Mouse (Mus musculus) inflammation-experienced regulatory T-cells, adult 6 months (primary cell): Measurements from ENCODE around the gene Tm4sf5. TPM values are rescaled to one million over a fixed set of nuclear protein-coding genes. Genes with fewer than 3 reads are reported as not detected.
A peak's percentile ranks its signal among the peaks of the same experiment; 100 is the strongest.
"Not testable (repeated sequence)": the region's sequence is repeated elsewhere in the genome, so short reads cannot be mapped to it uniquely, and the experiment has no call there.

Source experiments
- ATAC-seq: one replicate; pipeline ENCODE4 v1.8.0; 2017
- polyA plus RNA-seq, 3 experiments: library from polyadenylated mRNA; unstranded; fragments of 100-300 nt; shearing (Covaris generic); gene quantifications; one replicate each; pipeline ENCODE4 v1.2.1; 2017

Gene Tm4sf5
- polyA plus RNA-seq, 3 experiments from 2014 or later: 1.6 to 3.2 (median 2.3) TPM

DNA sequence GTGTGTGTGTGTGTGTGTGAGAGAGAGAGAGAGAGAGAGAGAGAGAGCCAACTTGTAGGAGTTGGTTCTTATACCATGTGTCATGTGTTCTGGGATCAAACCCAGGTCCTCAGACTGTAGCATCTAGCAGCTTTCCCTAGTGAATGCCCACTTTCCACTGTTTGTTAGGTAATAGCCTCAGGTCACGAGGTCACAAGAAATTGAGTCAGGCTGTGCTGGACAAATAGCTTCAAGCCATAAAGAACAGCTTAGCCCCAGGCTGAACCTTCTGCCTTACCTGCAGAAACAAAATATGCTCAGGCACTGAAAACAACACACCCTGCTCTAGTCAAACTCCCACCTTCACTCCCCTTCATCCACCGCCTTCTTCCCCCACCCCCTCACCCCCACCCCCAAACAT lies 6.2 kb downstream of the Tm4sf5 start:
- no peak for ATAC-seq

- no peak for ATAC-seq
These were observed 6.8 kb downstream of the Tm4sf5 start for GRCm38 (mm10) chr11:70511825-70512224.

- peak; percentile 37 for ATAC-seq
These were observed 7.8 kb downstream of the Tm4sf5 start for GRCm38 (mm10) chr11:70512709-70513342.

DNA sequence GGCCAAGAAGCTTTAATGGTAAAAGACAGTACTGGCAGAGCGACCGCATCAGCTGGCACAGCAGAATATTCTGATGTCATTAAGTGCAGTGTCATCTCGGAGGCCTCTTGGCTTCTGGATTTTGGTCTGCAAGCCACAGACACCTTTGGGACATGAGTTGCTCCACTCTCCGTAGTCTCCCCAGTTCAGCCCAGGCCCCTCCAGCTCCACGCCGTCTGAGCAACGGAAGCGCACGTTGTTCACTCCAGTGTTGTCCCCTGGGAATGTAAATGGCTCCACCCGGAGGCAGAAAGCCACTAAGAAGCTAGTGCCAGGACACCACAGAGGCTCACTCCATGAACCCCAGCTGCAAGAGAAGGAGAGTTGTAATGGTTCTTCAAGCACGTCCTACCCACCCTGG lies 8.5 kb downstream of the Tm4sf5 start:
- no peak for ATAC-seq

GRCm38 (mm10) chr11:70514288-70514687 lies 9.2 kb downstream of the Tm4sf5 start, which contains the start of gene Vmo1:
Gene Vmo1 (minus strand): TSS chr11:70514616.
- no peak for ATAC-seq

DNA sequence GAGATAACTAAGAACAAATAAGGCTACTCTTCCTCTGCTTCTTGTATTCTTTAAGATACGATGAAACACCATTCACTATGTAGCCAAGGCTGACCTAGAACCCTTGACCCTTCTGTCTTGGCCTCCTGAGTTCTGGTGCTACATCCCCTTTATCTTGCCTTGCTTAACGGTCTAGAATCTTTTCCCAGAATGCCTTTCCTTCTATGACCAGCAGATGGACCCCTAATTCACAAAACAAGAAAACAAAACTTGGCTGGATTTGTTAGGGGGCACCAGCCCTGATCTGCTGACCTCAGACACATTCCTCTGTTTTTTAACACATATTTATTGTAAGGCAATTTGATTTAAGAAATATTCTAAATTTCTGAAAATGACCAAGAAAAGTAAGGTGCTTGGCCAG lies 11.3 kb downstream of the Tm4sf5 start:
- ATAC-seq: no peak

DNA sequence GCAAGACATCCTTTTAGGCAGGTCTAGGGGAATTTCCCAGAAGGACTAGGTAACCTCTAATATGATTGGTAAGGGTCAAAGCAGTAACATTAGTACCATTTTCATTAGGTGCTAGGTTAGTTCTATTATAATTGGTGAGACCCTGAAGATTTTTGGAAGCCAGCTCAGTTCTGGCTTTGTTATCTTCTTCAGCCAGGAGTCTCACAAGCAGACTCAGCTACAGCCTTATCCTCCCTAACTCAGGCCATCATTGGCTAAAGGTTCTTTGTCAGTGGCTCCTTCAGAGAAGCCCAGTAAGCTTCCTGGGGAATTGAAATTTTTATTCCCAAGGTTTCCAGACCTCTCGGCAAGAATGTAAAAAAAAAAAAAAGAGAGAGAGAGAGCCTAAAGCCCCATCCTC lies 13.4 kb downstream of the Tm4sf5 start:
- no peak for ATAC-seq

DNA sequence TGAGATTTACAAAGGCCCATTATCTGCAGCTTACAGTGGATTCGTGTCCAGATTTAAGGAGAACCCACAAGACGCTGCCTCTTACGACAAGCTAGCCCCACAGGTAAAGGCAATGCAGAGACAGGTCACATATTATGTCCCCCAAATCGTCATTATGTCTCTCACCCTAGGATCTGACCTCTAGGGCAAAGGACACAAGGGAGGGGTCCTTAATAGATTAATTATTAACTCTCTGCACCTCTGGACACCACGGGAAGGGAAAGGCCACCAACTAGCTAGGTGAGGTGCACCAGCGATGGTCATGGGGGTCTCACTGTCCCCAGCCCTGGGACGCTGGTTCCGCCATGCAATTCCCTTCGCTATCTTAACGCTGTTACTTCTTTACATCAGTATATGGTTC lies 13.9 kb downstream of the Tm4sf5 start, which contains the start of gene Gltpd2:
Gltpd2 (plus strand) TSS at position 274 of the 400 bp plus-strand sequence.
- ATAC-seq: no peak

DNA sequence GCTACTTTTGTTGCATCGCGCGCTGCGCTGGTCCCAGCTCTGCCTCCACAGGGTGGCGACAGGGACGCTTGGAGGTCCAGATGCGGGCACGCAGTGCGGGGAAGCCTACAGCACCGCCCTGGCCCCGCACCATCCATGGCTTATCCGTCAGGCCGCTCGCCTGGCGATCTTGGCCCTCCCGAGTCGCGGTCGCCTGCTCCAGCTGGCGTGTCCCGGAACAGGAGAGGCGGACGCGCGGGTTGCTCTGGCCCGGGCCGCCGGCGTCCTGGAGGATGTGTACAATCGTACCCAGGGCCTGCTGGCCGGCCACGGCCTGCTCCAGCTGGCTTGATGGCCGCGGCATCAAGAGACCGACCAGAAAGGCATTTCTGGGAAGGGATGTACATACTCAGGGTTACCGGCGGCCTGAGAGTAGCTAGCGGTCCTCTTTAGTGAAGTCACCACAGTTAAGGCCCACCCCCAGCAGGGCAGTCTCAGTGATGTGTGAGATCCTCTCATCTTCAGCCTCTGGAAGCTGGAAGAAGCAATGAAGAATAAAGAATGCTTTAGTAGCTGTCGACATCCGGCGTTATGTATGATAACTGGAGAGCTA lies 15.2 kb downstream of the Tm4sf5 start:
- ATAC-seq: no peak

- not testable (repeated sequence) for ATAC-seq
These were observed 18.4 kb downstream of the Tm4sf5 start for GRCm38 (mm10) chr11:70523306-70523989.

DNA sequence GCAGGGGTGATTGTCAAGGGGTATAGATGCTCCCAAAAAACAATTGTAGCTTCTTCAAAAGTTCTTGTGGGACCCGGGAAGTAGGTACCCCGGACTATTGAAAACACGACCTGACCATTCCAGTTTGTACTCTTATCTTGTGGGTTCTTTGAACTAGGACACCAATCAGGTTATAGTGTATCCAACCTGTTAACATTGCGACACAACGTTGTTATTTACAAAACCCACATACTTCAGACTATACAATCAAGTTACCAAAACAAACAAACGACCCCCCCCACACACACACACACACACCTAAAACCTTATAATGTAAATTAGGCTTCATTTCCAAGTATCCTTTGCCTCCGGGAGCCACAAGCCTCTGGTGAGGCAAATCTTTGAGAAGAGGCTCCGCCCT lies 19.7 kb downstream of the Tm4sf5 start:
- ATAC-seq: peak; percentile 23

- ATAC-seq: peak; percentile 98
These were observed 20.2 kb downstream of the Tm4sf5 start, which contains the start of gene Psmb6 for GRCm38 (mm10) chr11:70525184-70525678. Gene Psmb6 (plus strand): TSS chr11:70525367.

GRCm38 (mm10) chr11:70525726-70526125 lies 20.7 kb downstream of the Tm4sf5 start:
- ATAC-seq: no peak

- ATAC-seq: no peak
These were observed 21.2 kb downstream of the Tm4sf5 start for GRCm38 (mm10) chr11:70526211-70526610.

DNA sequence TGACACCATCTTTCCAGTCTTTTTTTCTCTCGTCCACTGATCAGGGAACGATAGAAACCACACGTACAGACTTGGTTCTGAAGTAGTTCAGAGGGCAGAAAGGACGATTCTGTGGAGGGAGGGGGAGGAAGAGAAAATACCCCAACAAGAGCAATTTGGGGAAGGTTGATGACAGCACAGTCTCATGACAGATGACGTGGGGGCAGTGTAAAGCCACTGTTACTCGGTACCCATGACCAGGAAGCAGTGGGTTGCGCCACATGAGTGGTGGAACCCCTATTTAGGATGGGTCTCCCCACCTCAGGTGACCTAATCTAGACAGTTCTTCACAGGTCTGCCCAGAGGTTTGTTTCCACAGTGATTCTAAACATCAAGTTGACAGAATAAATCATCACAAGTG lies 23.6 kb downstream of the Tm4sf5 start:
- ATAC-seq: no peak

DNA sequence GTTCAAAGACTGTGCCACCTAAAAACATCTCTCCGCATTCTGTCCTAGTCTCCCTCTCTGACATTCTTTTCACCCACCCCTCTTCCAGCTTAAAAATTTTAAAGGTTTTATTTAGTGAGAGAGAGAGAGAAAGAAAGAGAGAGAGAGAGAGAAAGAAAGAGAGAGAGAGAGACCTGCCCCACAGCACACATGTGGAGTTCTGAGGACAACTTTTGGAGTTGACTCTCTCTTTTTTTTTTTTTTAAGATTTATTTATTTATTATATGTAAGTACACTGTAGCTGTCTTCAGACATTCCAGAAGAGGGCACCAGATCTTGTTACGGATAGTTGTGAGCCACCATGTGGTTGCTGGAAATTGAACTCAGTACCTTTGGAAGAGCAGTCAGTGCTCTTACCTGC lies 26.0 kb downstream of the Tm4sf5 start:
- not testable (repeated sequence) for ATAC-seq

DNA sequence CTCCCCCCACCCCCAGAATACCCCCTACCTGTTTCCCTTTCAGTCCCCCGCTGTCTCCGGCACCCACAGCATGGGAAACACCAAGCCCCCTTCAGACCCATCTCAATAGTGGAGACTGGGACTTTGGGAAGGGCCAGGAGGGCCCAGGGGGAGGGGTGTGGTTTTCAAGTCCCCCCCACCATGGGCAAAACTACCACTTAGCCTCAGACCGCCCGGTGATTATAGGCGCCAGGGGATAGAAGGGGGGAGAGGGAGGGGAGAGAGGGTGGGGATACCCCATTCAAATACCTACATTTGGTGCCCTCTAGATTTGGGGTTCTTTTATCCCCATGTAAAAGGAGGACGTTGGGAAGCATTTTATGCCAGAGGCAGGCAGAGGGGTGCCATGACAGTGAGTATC lies 27.8 kb downstream of the Tm4sf5 start, which contains the start of gene Gm40193:
Gm40193 (minus strand) TSS at position 101 of the 400 bp plus-strand sequence.
- ATAC-seq: no peak

DNA sequence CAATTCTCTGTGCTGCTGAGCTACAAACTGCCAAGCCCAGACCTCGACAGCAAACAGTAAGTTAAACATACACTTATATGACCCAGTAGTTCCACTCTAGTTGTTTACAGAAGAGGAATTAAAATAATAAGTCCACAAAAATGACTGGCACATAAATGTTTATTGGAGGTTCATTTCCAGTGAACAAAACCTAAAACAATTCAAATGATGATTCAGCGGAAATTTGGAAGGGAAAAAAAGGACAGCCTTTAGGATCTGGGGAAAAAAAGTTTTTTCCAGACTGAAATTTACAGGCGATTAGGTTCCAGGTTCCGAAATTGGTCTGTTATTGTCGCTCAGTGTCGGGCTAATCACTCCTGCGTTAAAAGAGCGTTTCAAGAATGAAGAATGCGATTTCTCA lies 34.4 kb downstream of the Tm4sf5 start:
- ATAC-seq: no peak

DNA sequence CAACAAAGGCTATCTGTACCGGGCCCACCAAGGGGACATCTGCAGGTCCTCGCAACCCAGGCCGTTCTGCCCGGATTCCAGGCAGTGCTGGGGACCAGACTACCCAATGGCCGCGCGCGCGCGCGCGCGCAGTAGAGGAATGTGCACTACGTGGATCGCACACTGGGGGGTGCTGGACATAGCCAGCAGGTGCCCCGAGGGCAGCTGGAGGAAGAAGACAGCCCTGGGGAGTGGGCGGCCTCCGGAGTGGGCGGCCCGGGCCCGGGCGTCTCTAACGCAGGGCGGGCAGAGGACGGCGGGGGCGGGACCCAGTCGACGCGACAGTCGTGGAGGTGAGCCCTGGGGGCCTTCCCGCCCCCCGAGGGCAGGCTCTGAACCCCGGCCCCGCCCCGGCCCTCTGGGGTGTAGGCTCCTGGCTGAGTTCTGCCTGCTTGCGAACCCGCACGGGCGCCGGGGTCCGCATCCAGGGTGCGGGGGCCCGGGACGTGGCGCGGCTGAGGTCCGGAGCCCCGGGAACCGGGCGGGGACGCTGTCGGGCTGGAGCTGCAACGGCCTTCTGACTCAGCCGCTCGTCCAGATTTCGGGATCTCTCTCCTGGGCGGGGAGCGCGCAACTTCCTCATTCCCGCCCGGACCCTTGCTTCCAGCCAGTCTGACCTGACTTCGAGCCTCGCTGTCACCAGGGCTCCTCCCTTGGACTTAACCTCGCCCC lies 35.0 kb downstream of the Tm4sf5 start, which contains the start of gene Pld2:
Pld2 (plus strand) TSS at position 188 of the 711 bp plus-strand sequence.
- peak; percentile 94 for ATAC-seq

GRCm38 (mm10) chr11:70540928-70541327 lies 35.9 kb downstream of the Tm4sf5 start:
- ATAC-seq: no peak

DNA sequence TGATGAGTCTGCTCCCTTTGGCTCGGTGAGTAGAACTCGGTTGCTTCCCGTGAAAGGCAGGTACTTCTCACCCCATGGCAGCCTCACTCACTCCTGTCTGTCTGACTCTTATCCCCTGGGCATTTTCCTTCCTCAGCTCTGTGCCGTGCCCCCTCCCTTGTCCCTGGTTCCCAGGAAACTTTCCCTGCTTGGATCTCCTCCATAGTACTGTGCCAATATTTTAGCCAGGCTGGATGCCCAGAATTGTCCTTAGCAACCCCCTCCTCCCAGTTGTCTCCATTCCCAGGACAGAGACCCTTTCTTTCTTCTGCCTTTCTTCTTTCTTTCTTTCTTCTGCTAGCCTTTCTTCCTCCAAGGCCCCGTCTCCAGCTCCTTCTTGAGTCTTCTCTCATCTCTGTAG lies 36.4 kb downstream of the Tm4sf5 start:
- ATAC-seq: no peak

DNA sequence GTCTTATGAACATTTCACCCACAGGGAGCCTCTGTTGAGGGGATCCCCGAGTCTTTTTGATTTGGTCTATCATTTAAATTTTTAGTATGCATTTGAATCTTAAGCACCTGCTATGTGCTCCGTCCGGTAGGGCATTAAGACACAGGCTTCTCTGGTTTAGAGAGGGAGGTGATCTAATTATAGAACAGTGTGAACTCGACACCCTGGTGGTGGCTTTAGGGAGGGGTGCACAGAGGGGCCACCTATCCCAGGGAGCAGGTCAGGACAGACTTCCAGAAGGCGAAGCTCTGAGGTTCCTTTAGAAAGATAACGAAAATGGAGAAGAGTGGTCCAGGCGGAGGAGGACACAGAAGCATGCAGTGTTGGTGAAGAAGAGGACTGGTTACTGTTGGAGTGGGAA lies 39.5 kb downstream of the Tm4sf5 start:
- ATAC-seq: no peak

DNA sequence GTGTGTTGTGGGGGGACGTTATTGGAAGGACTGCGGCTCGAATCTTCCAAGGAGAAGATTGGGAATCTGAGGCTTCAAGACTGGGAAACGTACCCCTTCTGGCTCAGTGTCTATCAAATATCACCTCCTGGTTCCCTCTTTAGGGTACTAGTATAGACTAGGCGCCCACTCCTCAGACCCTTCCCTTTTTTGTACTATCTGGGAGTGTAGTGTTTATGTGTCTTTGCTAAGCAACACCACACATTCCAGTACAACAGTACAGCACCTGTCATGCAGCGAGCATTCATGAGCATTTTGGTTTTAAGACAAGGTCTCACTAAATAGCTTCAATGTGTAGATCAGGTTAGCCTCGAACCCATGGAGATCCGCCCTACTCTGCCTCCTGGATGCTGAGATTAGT lies 46.5 kb downstream of the Tm4sf5 start:
- no peak for ATAC-seq
